Mouse (Mus musculus) mesoderm, embryonic 11.5 days (tissue): Measurements from ENCODE around the gene Atp8b5.

Experiments
- DNase-seq: peaks from one replicate; pipeline ENCODE4 v3.0.0-alpha.2; 2012; ENCODE audit warnings: low read depth, low spot score

Atp8b5 gene

DNA sequence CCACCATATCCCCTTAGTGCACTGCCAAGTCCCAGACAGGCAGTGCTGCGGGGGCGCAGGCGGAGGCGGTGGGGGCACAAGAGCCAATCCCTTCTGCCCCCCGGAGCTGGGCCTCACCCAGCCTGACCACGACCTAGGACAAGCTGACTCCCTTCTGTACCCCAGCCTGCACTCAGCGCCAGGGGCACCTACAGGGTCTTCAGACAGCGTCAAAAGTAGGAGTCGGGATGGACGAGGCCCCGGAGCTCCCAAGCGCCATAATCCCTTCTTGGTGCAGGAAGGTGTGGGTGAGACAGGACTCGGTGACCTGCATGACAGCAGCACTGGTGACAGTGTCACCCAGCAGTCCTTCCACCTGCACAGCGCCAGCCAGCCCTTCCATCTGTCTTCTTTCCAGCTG lies 147.8 kb downstream of the Atp8b5 start:
- no peak for DNase-seq

- no peak for DNase-seq
Observed at GRCm38 (mm10) chr4:43415221-43416070, 148.5 kb downstream of the Atp8b5 start.

- DNase-seq: no peak
Observed at GRCm38 (mm10) chr4:43416071-43416490, 149.1 kb downstream of the Atp8b5 start.

DNA sequence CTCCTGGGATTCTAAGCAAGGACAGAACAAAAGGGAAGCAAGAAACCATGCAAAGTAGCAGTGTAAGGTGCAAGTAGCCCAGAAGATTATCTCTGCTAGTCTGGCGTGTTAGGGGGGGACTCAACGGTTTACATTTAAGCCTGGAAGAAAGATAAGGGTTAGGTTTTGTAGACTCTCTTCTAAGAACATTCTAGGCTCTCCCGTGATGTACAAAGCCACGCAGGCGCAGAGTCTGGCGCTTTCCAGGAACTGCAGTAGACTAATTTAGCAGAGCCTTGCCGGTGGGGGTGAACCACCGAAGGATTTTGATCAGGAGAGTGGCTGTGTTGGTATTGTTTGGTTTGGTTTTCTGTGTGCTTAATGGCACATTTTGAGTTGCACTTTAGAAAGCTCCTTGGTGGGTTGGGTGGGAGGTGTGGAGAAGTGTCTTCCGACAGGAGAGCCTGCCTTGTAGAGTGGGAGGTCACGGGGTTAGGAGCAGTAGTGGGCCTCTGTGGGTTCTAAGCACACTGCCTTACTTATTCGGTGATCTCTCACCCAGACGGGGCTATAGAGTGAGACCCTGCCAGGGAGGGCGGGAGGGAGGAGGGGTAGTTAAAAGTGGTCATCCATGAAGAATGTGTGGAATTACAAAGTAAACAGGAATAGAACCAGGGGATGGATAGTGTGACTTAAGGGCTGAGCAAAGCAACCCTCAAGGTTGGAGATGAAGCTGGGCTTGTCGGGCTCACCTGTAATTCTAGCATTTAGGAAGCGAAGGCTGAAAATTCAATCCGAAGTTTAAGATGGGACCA lies 150.5 kb downstream of the Atp8b5 start:
- DNase-seq: no peak

- no peak for DNase-seq
Observed at GRCm38 (mm10) chr4:43418450-43418849, 151.5 kb downstream of the Atp8b5 start.

DNA sequence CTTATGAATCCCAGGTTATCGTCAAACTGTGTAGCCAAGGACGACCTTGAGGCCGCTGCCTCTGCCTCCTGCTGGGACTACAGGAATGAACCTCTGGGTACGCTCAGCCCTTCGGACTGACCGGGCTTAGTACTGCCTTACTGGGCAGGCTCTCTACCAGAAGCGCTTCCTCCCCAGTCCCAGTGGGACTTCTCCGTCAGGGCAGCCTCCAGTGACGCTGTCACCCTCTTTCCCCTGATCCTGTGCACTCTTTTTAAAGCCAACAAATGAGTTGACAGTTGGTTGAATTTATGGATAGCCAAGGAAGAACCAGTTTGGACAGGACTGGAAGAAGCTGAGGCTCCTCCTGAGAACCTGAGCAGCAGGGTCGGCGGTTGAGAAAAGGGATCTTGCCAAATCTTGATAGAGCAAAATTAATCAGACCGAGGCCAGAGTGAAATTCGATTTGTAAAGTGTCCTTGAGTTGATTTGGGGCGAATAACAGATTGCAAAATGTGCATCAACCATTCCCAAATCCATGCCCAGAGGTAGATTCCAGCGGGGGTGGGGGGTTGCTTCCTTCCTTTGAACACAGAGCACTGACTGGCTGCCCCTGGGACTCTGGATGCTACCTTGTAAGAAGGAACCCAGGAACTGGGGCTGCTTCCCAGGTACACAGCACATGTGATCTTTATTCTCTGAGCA lies 152.2 kb downstream of the Atp8b5 start:
- no peak for DNase-seq

DNA sequence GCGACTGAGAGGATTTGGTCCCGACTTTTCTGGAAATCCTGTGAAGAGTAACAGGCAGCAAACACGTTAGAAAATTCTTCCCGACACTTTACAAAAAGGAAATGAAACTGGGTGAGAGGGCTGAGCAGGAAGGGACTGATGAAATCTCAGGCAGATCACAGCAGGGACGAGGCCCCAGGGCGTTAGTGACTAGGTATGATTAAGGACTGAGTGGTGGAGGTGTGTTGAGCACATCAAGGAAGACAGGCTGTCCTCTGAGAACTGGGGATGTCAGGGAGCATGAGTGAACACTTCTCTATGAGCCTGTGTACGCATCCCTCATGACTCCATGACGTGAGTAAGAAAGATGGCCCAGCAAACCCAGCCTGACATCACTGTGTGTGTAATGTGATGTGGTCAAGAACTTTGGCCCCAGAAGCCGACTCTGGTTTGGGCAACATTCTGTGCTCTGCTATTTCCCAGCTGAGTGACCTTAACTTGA lies 152.9 kb downstream of the Atp8b5 start:
- DNase-seq: no peak

DNA sequence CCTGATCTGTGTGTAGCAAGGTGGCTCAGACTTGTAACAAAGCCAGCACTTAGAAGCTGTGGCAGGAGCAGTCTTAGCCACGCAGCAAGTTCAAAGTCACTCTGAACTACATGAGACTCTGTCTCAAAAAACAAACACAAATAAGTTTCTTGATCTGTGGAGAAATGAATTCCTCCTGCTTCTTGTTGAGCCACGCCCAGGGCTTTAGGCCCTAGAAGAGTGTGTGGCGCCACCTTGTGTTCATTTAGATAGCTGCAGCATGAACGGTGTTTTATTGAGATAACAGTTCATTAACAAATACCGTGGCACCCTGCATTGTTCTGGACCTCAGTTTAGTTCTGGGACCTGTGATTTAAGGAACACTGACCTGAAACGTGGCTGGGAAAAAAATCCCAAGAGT lies 153.3 kb downstream of the Atp8b5 start:
- DNase-seq: peak; percentile 86

DNA sequence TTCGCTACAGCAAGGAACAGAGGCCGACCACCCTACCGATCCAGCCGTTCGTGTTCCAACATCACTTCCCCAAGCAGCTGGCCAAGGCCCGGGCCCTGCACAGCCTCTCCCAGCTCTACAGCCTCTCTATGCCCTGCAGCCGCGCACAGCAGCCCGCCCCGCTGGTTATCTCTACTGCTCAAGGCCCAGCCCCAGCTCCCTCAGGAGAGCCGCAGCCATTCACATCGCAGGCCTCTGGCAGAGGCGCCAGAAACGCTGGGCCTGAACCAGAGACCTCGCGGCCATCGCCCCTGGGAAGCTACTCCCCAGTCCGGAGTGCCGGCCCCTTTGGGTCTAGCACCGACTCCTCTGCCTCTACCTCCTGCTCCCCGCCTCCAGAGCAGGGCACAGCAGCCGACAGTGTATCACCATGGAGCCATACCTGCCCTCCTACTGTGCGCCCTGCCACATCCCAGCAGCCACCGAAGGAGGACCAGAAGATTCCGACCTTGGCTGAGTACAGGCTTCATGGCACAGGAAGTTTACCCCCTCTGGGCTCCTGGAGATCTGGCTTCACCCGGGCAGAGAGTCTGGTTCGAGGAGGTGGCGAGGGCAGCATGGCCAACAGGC lies 154.8 kb downstream of the Atp8b5 start:
- no peak for DNase-seq
